Mouse (Mus musculus) olfactory bulb, adult 2 months (tissue): ENCODE measurements around the gene Ric8a. TPM values are rescaled to one million over a fixed set of nuclear protein-coding genes. Genes with fewer than 3 reads are reported as not detected.

Experiments
- H3K27ac ChIP-seq: fragments of 200-500 bp; 2 replicates; pipeline ENCODE4 v1.5.1; 2012; ENCODE audit warnings: low read depth, low read length; ENCODE audit not compliant: insufficient read depth
- H3K4me1 ChIP-seq: fragments of 200-500 bp; 2 replicates; pipeline ENCODE4 v1.6.1; 2012; ENCODE audit warnings: low read length; ENCODE audit not compliant: control insufficient read depth, insufficient read depth
- H3K4me3 ChIP-seq: fragments of 200-500 bp; 2 replicates; pipeline ENCODE4 v1.5.1; 2012; ENCODE audit warnings: mild to moderate bottlenecking, low read depth, low read length, moderate library complexity; ENCODE audit not compliant: insufficient read depth
- CTCF ChIP-seq: fragments of 200-500 bp; IDR thresholded peaks from 2 replicates; pipeline ENCODE4 v1.5.1; 2012; ENCODE audit warnings: low read depth, mild to moderate bottlenecking, low read length, moderate library complexity; ENCODE audit not compliant: insufficient read depth
- POLR2A ChIP-seq: fragments of 200-500 bp; IDR thresholded peaks from 2 replicates; pipeline ENCODE4 v1.6.1; 2012; ENCODE audit warnings: mild to moderate bottlenecking, low read depth, low read length, moderate library complexity; ENCODE audit not compliant: insufficient read depth
- WGBS: fragments of 180-500 bp; shearing (Covaris S2); methylation state at CpG from one replicate; pipeline ENCODE4 v1.1.7; 2018; 5-methylcytosine and 5-hydroxymethylcytosine counted together
- polyA plus RNA-seq: library from polyadenylated mRNA; stranded (reverse); fragments of >200 nt; gene quantifications from 2 replicates; pipeline ENCODE4 v1.2.4, GENCODE M21; 2012; ENCODE audit warnings: low replicate concordance; ENCODE audit not compliant: missing spikeins, insufficient read depth, insufficient read length

Gene Ric8a
- polyA plus RNA-seq, 1 experiment = not detected

DNA sequence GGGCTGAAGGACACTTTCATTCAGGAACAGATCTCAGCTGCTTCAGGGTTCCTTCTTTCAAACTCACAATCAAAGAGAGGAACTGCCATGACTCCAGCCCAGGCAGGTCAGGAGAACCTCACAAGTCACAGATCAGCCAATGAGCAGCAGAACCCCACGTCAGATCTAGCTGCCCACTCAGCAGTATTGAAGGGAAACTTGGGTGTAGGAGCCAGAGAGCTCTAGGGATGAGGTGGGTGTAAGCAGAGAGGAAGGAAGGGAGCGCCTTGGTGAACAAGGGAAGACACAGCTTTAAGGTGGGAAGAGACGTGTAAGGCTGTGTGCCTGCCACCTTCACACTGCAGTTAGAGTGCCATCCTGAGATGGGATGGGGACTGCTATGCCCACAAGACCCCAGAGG is 55.5 kb downstream of the Ric8a start:
- no peak overlapping the region for H3K4me3 ChIP-seq
- H3K4me1 ChIP-seq = peaks cover 8% of the 10 kb centered on the region
- H3K27ac ChIP-seq = no peak overlapping the region
- TF ChIP-seq POLR2A (no peak), CTCF (no peak)
- WGBS = 41% methylated on average over 3 of the region's 3 CpGs

DNA sequence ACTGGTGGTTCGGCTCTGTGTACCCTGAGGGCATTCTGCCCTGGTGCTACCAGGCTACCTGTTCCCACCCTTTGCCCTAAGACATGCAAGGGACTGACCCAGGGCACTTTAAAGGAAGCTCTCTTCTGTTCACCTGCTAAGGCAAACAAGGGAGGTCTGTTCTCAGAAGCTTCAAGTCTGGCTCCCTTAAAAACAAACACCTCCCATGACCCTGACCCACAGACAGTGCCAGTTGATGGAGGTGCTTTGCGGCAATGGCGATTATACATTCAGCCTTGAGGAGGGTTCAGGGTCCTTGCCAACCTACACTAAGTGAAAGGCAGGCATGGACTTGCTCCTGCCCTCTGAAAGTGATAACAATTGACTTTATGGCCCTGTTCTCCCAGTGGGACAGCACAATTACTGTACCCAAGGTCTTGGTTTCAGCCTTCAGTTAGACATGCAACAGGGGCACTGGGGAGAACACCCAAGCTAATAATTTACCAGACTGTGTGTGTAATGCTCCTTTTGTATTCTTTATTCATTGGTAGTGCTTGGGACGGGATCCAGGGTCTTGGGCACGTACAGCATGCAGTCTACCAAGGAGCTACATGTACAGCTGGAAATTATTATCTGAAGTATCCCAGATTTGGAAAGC is 56.2 kb downstream of the Ric8a start:
- TF ChIP-seq CTCF = no peak
- TF ChIP-seq POLR2A = no peak
- no peak overlapping the region for H3K27ac ChIP-seq
- 79% methylated on average over 5 of the region's 5 CpGs for WGBS
- peaks cover 8% of the 10 kb centered on the region for H3K4me1 ChIP-seq
- H3K4me3 ChIP-seq = no peak overlapping the region

Other genes starting within 250 kb of the Ric8a start
- gene Olfr61, start 228.0 kb upstream of the Ric8a start, polyA plus RNA-seq = not detected in 2 replicates
- gene Olfr53, start 210.5 kb upstream of the Ric8a start, polyA plus RNA-seq = not detected in 2 replicates
- not detected in 2 replicates for gene Olfr539, start 197.0 kb upstream of the Ric8a start, polyA plus RNA-seq
- not detected in 2 replicates for gene Olfr45, start 175.0 kb upstream of the Ric8a start, polyA plus RNA-seq
- not detected in 2 replicates for gene Olfr541, start 159.7 kb upstream of the Ric8a start, polyA plus RNA-seq
- not detected in 2 replicates for gene Cyp2e1, start 93.2 kb upstream of the Ric8a start, polyA plus RNA-seq
- gene Syce1, start 69.1 kb upstream of the Ric8a start, polyA plus RNA-seq = not detected in 2 replicates
- not detected in 2 replicates for gene Zfp941, start 34.8 kb upstream of the Ric8a start, polyA plus RNA-seq
- not detected in 2 replicates for gene Urah, start 21.9 kb upstream of the Ric8a start, polyA plus RNA-seq
- gene Scgb1c1, start 11.4 kb upstream of the Ric8a start, polyA plus RNA-seq = not detected in 2 replicates
- gene Odf3, start 9.2 kb upstream of the Ric8a start, polyA plus RNA-seq = not detected in 2 replicates
- not detected in 2 replicates for gene Gm45785, start 626 bp upstream of the Ric8a start, polyA plus RNA-seq
- gene Bet1l, start 620 bp downstream of the Ric8a start, polyA plus RNA-seq = not detected in 2 replicates
- not detected in 2 replicates for gene Psmd13, start 25.0 kb downstream of the Ric8a start, polyA plus RNA-seq
- gene Sirt3, start 25.4 kb downstream of the Ric8a start, polyA plus RNA-seq = not detected in 2 replicates
- not detected in 2 replicates for gene Cox8b, start 43.5 kb downstream of the Ric8a start, polyA plus RNA-seq
- not detected in 2 replicates for gene Nlrp6, start 63.9 kb downstream of the Ric8a start, polyA plus RNA-seq
- gene Pgghg, start 84.4 kb downstream of the Ric8a start, polyA plus RNA-seq = not detected in 2 replicates
- not detected in 2 replicates for gene Ifitm5, start 93.3 kb downstream of the Ric8a start, polyA plus RNA-seq
- not detected in 2 replicates for gene Gm45717, start 99.0 kb downstream of the Ric8a start, polyA plus RNA-seq
- gene Ifitm2, start 99.0 kb downstream of the Ric8a start, polyA plus RNA-seq = not detected in 2 replicates
- not detected in 2 replicates for gene Ifitm1, start 110.3 kb downstream of the Ric8a start, polyA plus RNA-seq
- not detected in 2 replicates for gene Ifitm3, start 153.8 kb downstream of the Ric8a start, polyA plus RNA-seq
- not detected in 2 replicates for gene Ifitm6, start 161.0 kb downstream of the Ric8a start, polyA plus RNA-seq
- gene Gm17387, start 172.2 kb downstream of the Ric8a start, polyA plus RNA-seq = not detected in 2 replicates
- gene B4galnt4, start 204.1 kb downstream of the Ric8a start, polyA plus RNA-seq = not detected in 2 replicates
- not detected in 2 replicates for gene Pkp3, start 221.3 kb downstream of the Ric8a start, polyA plus RNA-seq
- not detected in 2 replicates for gene Sigirr, start 243.6 kb downstream of the Ric8a start, polyA plus RNA-seq